ENCODE assay signal across 9 mouse cellular contexts in the genomic region with DNA sequence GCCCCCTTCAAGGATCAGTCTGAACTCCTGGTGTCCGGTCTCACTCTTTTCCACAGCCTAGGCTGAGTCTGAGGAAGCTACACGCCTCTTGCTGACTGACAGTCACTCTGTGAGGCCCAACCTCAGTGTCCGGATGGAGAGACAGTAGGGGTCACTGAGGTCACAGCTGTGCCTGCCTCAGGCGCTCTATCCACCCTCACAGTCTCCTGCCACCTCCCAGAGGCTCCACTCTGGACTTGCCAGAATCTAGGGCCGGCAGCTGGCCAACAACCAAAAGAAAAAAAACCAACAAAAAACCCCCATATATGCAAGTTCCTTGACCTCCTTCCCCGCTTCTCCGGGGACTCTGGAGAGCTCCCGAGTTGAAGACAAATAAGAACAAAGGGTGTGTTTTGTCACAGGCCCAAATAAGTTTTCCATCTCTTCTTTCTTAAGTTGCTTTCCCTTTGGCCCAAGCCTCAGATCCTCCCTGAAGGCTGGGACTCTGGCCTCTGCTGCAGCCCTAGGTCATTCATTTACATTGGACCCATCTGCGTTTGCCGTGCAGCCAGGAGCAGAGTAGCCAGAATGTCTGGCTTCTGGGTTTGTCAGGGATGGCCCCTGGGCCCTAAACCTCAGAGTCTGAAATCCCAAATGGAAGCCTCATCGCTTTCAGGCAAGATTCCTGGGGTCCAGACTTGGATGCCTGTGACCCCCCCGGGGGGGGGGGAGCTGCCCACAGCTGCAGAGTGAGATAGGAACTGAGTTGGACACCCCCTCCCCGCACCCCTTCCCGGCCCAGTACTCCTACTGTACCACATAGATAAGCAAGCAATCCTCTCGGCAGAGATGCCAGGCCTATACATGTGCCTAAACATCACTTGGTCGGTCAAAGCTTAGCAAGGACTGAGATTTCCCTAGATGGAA. TPM values are rescaled to one million over a fixed set of nuclear protein-coding genes. Genes with fewer than 3 reads are reported as not detected.
DNase-seq lines count a peak whose midpoint lies in the region; ATAC-seq lines count a peak whose summit lies in the region.
"Had no signal": no experiment of that assay in that cellular context is flagged by ENCODE, and none has a peak within 500 bp of the region (broad histone marks: within the 10 kb centered on the region; RNA-seq: fewer than 3 reads in every experiment).

No protein-coding gene starts in this region.

- H3K4me2 ChIP-seq in midbrain, embryonic 16.5 days (ENCODE audit: low read length), result no peak overlapping the region
- H3K4me2 ChIP-seq: midbrain, embryonic 12.5 days had no signal

- H3K9ac ChIP-seq in midbrain, embryonic 16.5 days (ENCODE audit: low read depth, low read length), result no peak overlapping the region
- H3K9ac ChIP-seq: midbrain, embryonic 12.5 days had no signal

- peaks cover 8% of the 10 kb centered on the region; the same call in 1 of the 2 replicates for H3K4me1 ChIP-seq in midbrain, embryonic 16.5 days (ENCODE audit: control insufficient read depth, insufficient read depth, low read length)

- 0 out of 2 replicates have a peak, but pooled peaks have one; percentile 55 for ATAC-seq in megakaryocyte-erythroid progenitor cell, adult 5-6 weeks (replicated peaks; ENCODE audit: low FRiP score, low TSS enrichment, poor library complexity, severe bottlenecking)
- ATAC-seq in midbrain, embryonic 16.5 days, result no peak

- peak; percentile 45 for DNase-seq in gastrocnemius, adult 18-20 months (ENCODE audit: low spot score)
- DNase-seq in gastrocnemius, adult 8-10 months (ENCODE audit: low spot score in 2 of 2), result no peak
- peak; percentile 44 for DNase-seq in gastrocnemius, postnatal 14 days
- peak; percentile 38 for DNase-seq in kidney, adult 9 months
- no peak for DNase-seq in cerebellum, adult 9-10 months
- DNase-seq in layer of hippocampus, postnatal 10 days (ENCODE audit: low spot score in 2 of 2), result no peak

- H3K9me3 ChIP-seq in midbrain, embryonic 16.5 days (replicated peaks; ENCODE audit: control insufficient read depth, low read length, poor library complexity, severe bottlenecking), result no peaks in the 10 kb centered on the region
- H3K9me3 ChIP-seq: midbrain, embryonic 12.5 days had no signal

- H3K4me3 ChIP-seq in midbrain, embryonic 16.5 days (ENCODE audit: low read depth, low read length), result no peak overlapping the region
- H3K4me3 ChIP-seq: midbrain, embryonic 12.5 days had no signal

- peaks cover 27% of the 10 kb centered on the region for H3K27me3 ChIP-seq in midbrain, embryonic 16.5 days (ENCODE audit: control insufficient read depth, insufficient read depth, low read depth, low read length)

- H3K36me3 ChIP-seq in midbrain, embryonic 16.5 days (ENCODE audit: control insufficient read depth, insufficient read depth, low read length), result no peaks in the 10 kb centered on the region
- H3K36me3 ChIP-seq: midbrain, embryonic 12.5 days had no signal

- whole genome bisulfite sequencing in midbrain, embryonic 16.5 days, result 50% methylated on average over 16 of the region's 16 CpGs

- no peak overlapping the region for H3K27ac ChIP-seq in midbrain, embryonic 16.5 days (ENCODE audit: low read length)
- H3K27ac ChIP-seq: midbrain, embryonic 12.5 days had no signal

- intact Hi-C loops in gastrocnemius, postnatal 14 days (cut with DNase I; ENCODE audit: low total_unique reads), result no loop called here

RNA-seq across cellular contexts. Expression of gene 1700020L24Rik, which starts 10.8 kb away (rescaled TPM):
- total RNA-seq in gastrocnemius, adult 18-20 months (2021), result not detected
- not detected for total RNA-seq in gastrocnemius, adult 8-10 months (2022)
- not detected for total RNA-seq in gastrocnemius, postnatal 14 days (2021)
- 2.6 TPM in 1 of 2 replicates, not detected in the other for total RNA-seq in megakaryocyte-erythroid progenitor cell, adult 5-6 weeks (2014; fragmentation: Nextera tagmentation)
- not detected in 2 replicates for total RNA-seq in megakaryocyte-erythroid progenitor cell, adult 5-6 weeks (2017)
- polyA plus RNA-seq in midbrain, embryonic 16.5 days (2015; fragmentation: Nextera tagmentation; extraction: Ambion mirVana), result 0.57 and 0.64 TPM in 2 replicates
- total RNA-seq in layer of hippocampus, postnatal 10 days (2021), result not detected

RNA-seq across cellular contexts. Expression of gene Mmp28, which starts 14.6 kb away (rescaled TPM):
- total RNA-seq in gastrocnemius, adult 18-20 months (2021), result 1 to 10 TPM; 1.4 TPM
- total RNA-seq in gastrocnemius, adult 8-10 months (2022), result 1 to 10 TPM; 1.7 to 2.6 (median 2.1) TPM
- total RNA-seq in gastrocnemius, postnatal 14 days (2021), result 1 to 10 TPM; 3.7 to 4.0 TPM
- total RNA-seq in megakaryocyte-erythroid progenitor cell, adult 5-6 weeks (2014; fragmentation: Nextera tagmentation), result 0.37 TPM in 1 of 2 replicates, not detected in the other
- 0.19 and 0.42 TPM in 2 replicates for total RNA-seq in megakaryocyte-erythroid progenitor cell, adult 5-6 weeks (2017)
- 2.6 and 2.7 TPM in 2 replicates for polyA plus RNA-seq in midbrain, embryonic 16.5 days (2015; fragmentation: Nextera tagmentation; extraction: Ambion mirVana)
- 1 to 10 TPM; 3.9 to 4.3 TPM for total RNA-seq in layer of hippocampus, postnatal 10 days (2021)

RNA-seq across cellular contexts. Expression of gene Gas2l2, which starts 19.0 kb away (rescaled TPM):
- total RNA-seq in gastrocnemius, adult 18-20 months (2021), result not detected
- not detected for total RNA-seq in gastrocnemius, adult 8-10 months (2022)
- not detected for total RNA-seq in gastrocnemius, postnatal 14 days (2021)
- total RNA-seq in megakaryocyte-erythroid progenitor cell, adult 5-6 weeks (2014; fragmentation: Nextera tagmentation), result not detected in 2 replicates
- total RNA-seq in megakaryocyte-erythroid progenitor cell, adult 5-6 weeks (2017), result not detected in 2 replicates
- polyA plus RNA-seq in midbrain, embryonic 16.5 days (2015; fragmentation: Nextera tagmentation; extraction: Ambion mirVana), result 0.44 and 0.61 TPM in 2 replicates
- total RNA-seq in layer of hippocampus, postnatal 10 days (2021), result 1 to 10 TPM in 1 of 2 experiments, under 1 TPM in 1; 0.62 to 1.4 TPM
- polyA plus RNA-seq: midbrain, embryonic 12.5 days had no signal

RNA-seq across cellular contexts. Expression of gene Taf15, which starts 24.6 kb away (rescaled TPM):
- total RNA-seq in gastrocnemius, adult 18-20 months (2021), result 10 to 100 TPM; 18.6 to 21.3 TPM
- 10 to 100 TPM; 17.5 to 28.4 (median 22.8) TPM for total RNA-seq in gastrocnemius, adult 8-10 months (2022)
- total RNA-seq in gastrocnemius, postnatal 14 days (2021), result 10 to 100 TPM; 22.5 to 24.5 TPM
- total RNA-seq in megakaryocyte-erythroid progenitor cell, adult 5-6 weeks (2014; fragmentation: Nextera tagmentation), result 60.9 and 72.5 TPM in 2 replicates
- total RNA-seq in megakaryocyte-erythroid progenitor cell, adult 5-6 weeks (2017), result 24.0 and 32.8 TPM in 2 replicates
- polyA plus RNA-seq in midbrain, embryonic 16.5 days (2015; fragmentation: Nextera tagmentation; extraction: Ambion mirVana), result 10.9 and 13.0 TPM in 2 replicates
- total RNA-seq in layer of hippocampus, postnatal 10 days (2021), result 10 to 100 TPM; 68.2 to 76.1 TPM

RNA-seq across cellular contexts. Expression of gene Rasl10b, which starts 39.3 kb away (rescaled TPM):
- under 1 TPM; 0.48 to 0.90 TPM for total RNA-seq in gastrocnemius, adult 18-20 months (2021)
- total RNA-seq in gastrocnemius, adult 8-10 months (2022), result under 1 TPM; 0.19 to 0.63 (median 0.49) TPM
- under 1 TPM; 0.31 to 0.45 TPM for total RNA-seq in gastrocnemius, postnatal 14 days (2021)
- total RNA-seq in megakaryocyte-erythroid progenitor cell, adult 5-6 weeks (2014; fragmentation: Nextera tagmentation), result not detected in 2 replicates
- 0.19 TPM in 1 of 2 replicates, not detected in the other for total RNA-seq in megakaryocyte-erythroid progenitor cell, adult 5-6 weeks (2017)
- polyA plus RNA-seq in midbrain, embryonic 16.5 days (2015; fragmentation: Nextera tagmentation; extraction: Ambion mirVana), result 32.9 and 38.2 TPM in 2 replicates
- total RNA-seq in layer of hippocampus, postnatal 10 days (2021), result 100 to 1,000 TPM; 173 to 185 TPM

Comparison
In these comparisons a context has a peak if more than half of its experiments do, and no peak if none do; other contexts are left out.
1. DNase-seq: peak in gastrocnemius, adult 18-20 months (single experiment), gastrocnemius, postnatal 14 days (single experiment) and kidney, adult 9 months (single experiment); none in gastrocnemius, adult 8-10 months (0 of 2), cerebellum, adult 9-10 months (single experiment) and layer of hippocampus, postnatal 10 days (0 of 2).